Mouse (Mus musculus): Measurements from ENCODE around the gene Htr5a.

Htr5a gene

GRCm38 (mm10) chr5:27888080-27888479 is 46.1 kb downstream of the Htr5a start:
- no peak for DNase-seq

- no peak for DNase-seq
Observed at GRCm38 (mm10) chr5:27895961-27896360, 54.0 kb downstream of the Htr5a start.

GRCm38 (mm10) chr5:27899756-27900155 is 57.8 kb downstream of the Htr5a start:
- no peak for DNase-seq

GRCm38 (mm10) chr5:27900186-27900585 is 58.2 kb downstream of the Htr5a start:
- DNase-seq, result peak; percentile 1 to 16
